Mouse (Mus musculus): ENCODE measurements at regions not wholly inside any gene's neighbourhood (a gene's known extent, or its start where the extent isn't known, plus 50 kb on each side); places are given as distances from the start of the nearest gene placed in this dataset.

DNA sequence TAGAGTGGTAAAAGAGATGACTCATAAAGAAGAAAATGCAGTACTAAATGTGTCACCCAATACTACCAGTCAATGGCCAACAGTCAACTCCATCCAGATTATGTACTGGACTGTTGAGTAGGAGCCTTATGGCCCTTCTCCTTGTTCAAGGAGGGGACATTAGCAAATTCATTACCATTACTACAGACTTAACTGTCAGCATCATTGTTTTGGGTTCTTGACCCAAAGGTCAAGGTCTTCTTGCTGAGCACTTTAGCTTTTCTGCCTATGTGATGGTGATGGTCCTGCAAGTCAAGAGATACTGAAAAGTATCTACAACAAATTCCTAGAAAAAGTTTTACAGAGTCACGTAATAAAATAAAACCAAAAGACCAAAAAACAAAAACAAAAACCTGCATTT lies 1251.4 kb downstream of the Gm37988 start:
- Histone ChIP-seq H3K4me3 (ENCODE audit: control insufficient read depth in 1 of 2, insufficient read depth in 1 of 2, low read depth in 2 of 2, low read length in 2 of 2) (no peak overlapping the region), H3K4me1 (ENCODE audit: control insufficient read depth in 1 of 2, insufficient read depth in 2 of 2, low read length in 2 of 2) (no peaks in the 10 kb centered on the region), H3K36me3 (ENCODE audit: control insufficient read depth in 1 of 2, insufficient read depth in 2 of 2, low read length in 2 of 2) (no peaks in the 10 kb centered on the region), H3K79me2 (ENCODE audit: control insufficient read depth, insufficient read depth, low read length, poor library complexity) (no peaks in the 10 kb centered on the region), H3K9me3 (replicated peaks; ENCODE audit: insufficient read depth, low read length) (no peaks in the 10 kb centered on the region), H3K27me3 (ENCODE audit: control insufficient read depth in 1 of 2, insufficient read depth in 2 of 2, low read length in 2 of 2) (no peaks in the 10 kb centered on the region), H3K9ac (ENCODE audit: control insufficient read depth, low read depth, low read length, poor library complexity, severe bottlenecking) (no peak overlapping the region), H3K27ac (ENCODE audit: control insufficient read depth, low read depth, low read length) (no peak overlapping the region)
- no peak for DNase-seq (ENCODE audit: low read depth, low spot score)
- TF ChIP-seq POLR2AphosphoS2 (IDR thresholded peaks at IDR 0.05; ENCODE audit: low read length), result no peak
- TF ChIP-seq CHD1 (IDR thresholded peaks at IDR 0.05; ENCODE audit: low read depth, low read length), result no peak
- TF ChIP-seq KAT2A (conservative IDR thresholded peaks at IDR 0.05; ENCODE audit: low read depth, low read length), result no peak
- TF ChIP-seq MAFK (IDR thresholded peaks at IDR 0.05; ENCODE audit: borderline replicate concordance, low read depth, low read length), result no peak
- TF ChIP-seq ZKSCAN1 (IDR thresholded peaks at IDR 0.05; ENCODE audit: low read depth, low read length), result no peak
- no peak for TF ChIP-seq ELF1 (IDR thresholded peaks at IDR 0.05; ENCODE audit: low read depth, low read length)
- TF ChIP-seq HCFC1 (IDR thresholded peaks at IDR 0.05; ENCODE audit: low read depth, low read length), result no peak
- no peak for TF ChIP-seq MYB (IDR thresholded peaks at IDR 0.05; ENCODE audit: low read depth, low read length)
- no peak for TF ChIP-seq SIN3A (IDR thresholded peaks at IDR 0.05; ENCODE audit: low read length)
- TF ChIP-seq USF2 (IDR thresholded peaks at IDR 0.05; ENCODE audit: borderline replicate concordance in 1 of 2, insufficient read depth in 1 of 2, low read depth in 1 of 2, low read length in 2 of 2), result no peak

DNA sequence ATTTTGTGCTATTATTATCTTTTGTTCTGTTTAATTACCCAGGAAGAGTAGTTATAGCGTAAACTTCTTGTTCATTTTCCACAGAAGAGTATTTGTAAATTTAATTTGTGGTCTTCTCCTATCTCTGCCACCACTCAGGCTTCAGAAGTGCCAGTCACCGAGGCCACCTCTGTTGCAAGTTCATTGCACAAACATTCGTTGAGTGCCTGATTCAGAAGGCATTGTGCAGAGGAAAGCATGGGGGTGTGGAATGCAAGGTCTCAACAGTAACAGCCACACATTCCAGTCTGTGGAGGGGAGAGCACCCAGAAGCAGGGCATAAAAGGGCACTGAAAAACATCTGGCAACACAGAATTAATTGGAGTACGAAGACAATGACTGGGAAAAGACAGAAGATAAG lies 1268.9 kb downstream of the Gm37988 start:
- Histone ChIP-seq H3K4me3 (ENCODE audit: control insufficient read depth in 1 of 2, insufficient read depth in 1 of 2, low read depth in 2 of 2, low read length in 2 of 2) (no peak overlapping the region), H3K27ac (ENCODE audit: control insufficient read depth, low read depth, low read length) (no peak overlapping the region), H3K9me3 (replicated peaks; ENCODE audit: insufficient read depth, low read length) (no peaks in the 10 kb centered on the region), H3K79me2 (ENCODE audit: control insufficient read depth, insufficient read depth, low read length, poor library complexity) (no peaks in the 10 kb centered on the region), H3K4me1 (ENCODE audit: control insufficient read depth in 1 of 2, insufficient read depth in 2 of 2, low read length in 2 of 2) (no peaks in the 10 kb centered on the region), H3K9ac (ENCODE audit: control insufficient read depth, low read depth, low read length, poor library complexity, severe bottlenecking) (no peak overlapping the region), H3K36me3 (ENCODE audit: control insufficient read depth in 1 of 2, insufficient read depth in 2 of 2, low read length in 2 of 2) (no peaks in the 10 kb centered on the region), H3K27me3 (ENCODE audit: control insufficient read depth in 1 of 2, insufficient read depth in 2 of 2, low read length in 2 of 2) (no peaks in the 10 kb centered on the region)
- no peak for DNase-seq (ENCODE audit: low read depth, low spot score)
- no peak for TF ChIP-seq ELF1 (IDR thresholded peaks at IDR 0.05; ENCODE audit: low read depth, low read length)
- no peak for TF ChIP-seq EP300 (IDR thresholded peaks at IDR 0.05; ENCODE audit: low read depth in 1 of 2, low read length in 2 of 2)
- TF ChIP-seq POLR2A (IDR thresholded peaks at IDR 0.05; ENCODE audit: control insufficient read depth in 1 of 2, insufficient read depth in 1 of 2, low read depth in 1 of 2, low read length in 2 of 2, poor library complexity in 1 of 2), result no peak
- TF ChIP-seq CHD2 (IDR thresholded peaks at IDR 0.05; ENCODE audit: low read length), result no peak
- no peak for TF ChIP-seq TAL1 (IDR thresholded peaks at IDR 0.05; ENCODE audit: low read length)
- TF ChIP-seq CHD1 (IDR thresholded peaks at IDR 0.05; ENCODE audit: low read depth, low read length), result no peak
- no peak for TF ChIP-seq ZNF384 (IDR thresholded peaks at IDR 0.05; ENCODE audit: low read depth, low read length)
- TF ChIP-seq KAT2A (conservative IDR thresholded peaks at IDR 0.05; ENCODE audit: low read depth, low read length), result no peak
- no peak for TF ChIP-seq UBTF (IDR thresholded peaks at IDR 0.05; ENCODE audit: borderline replicate concordance, insufficient read depth, low read depth, low read length)
